Mouse (Mus musculus) forebrain, embryonic 10.5 days (tissue): ENCODE data around the gene Gm21760. TPM values are rescaled to one million over a fixed set of nuclear protein-coding genes. Genes with fewer than 3 reads are reported as not detected.
"Not testable (repeated sequence)": the region's sequence is repeated elsewhere in the genome, so short reads cannot be mapped to it uniquely, and the experiment has no call there.

ENCODE experiments used
- DNase-seq: peaks from one replicate; pipeline ENCODE4 v3.0.0-alpha.2; 2017; ENCODE audit warnings: low spot score; ENCODE audit errors: extremely low spot score
- H3K27ac ChIP-seq: fragments of 300-500 bp; sonication (generic); 2 replicates; pipeline ENCODE4 v1.5.1; 2016; ENCODE audit warnings: mild to moderate bottlenecking
- H3K27me3 ChIP-seq: fragments of 300-500 bp; sonication (generic); 2 replicates; pipeline ENCODE4 v1.6.1; 2016; ENCODE audit warnings: mild to moderate bottlenecking; ENCODE audit not compliant: poor library complexity, severe bottlenecking
- H3K36me3 ChIP-seq: fragments of 300-500 bp; sonication (generic); replicated peaks from 2 replicates; pipeline ENCODE4 v1.6.1; 2016; ENCODE audit warnings: mild to moderate bottlenecking, moderate library complexity
- H3K4me1 ChIP-seq: fragments of 300-500 bp; sonication (generic); 2 replicates; pipeline ENCODE4 v1.6.1; 2016
- H3K4me3 ChIP-seq: fragments of 300-500 bp; sonication (generic); 2 replicates; pipeline ENCODE4 v1.5.1; 2016; ENCODE audit warnings: mild to moderate bottlenecking, moderate library complexity
- H3K9me3 ChIP-seq: fragments of 300-500 bp; sonication (generic); 2 replicates; pipeline ENCODE4 v1.6.1; 2016; ENCODE audit warnings: mild to moderate bottlenecking, moderate library complexity
- WGBS: fragments of 180-500 bp; shearing (Covaris S2); methylation state at CpG from one replicate; pipeline ENCODE4 v1.1.7; 2016; 5-methylcytosine and 5-hydroxymethylcytosine counted together
- polyA plus RNA-seq: library from polyadenylated mRNA; unstranded; fragments of >200 nt; fragmentation: Nextera tagmentation; extraction: Ambion mirVana; gene quantifications from 2 replicates; pipeline ENCODE4 v1.2.1, GENCODE M21; 2016

Gene Gm21760
- not detected in 2 replicates for polyA plus RNA-seq

- not testable (repeated sequence) for H3K36me3 ChIP-seq, H3K4me1 ChIP-seq, H3K27me3 ChIP-seq, H3K27ac ChIP-seq, H3K9me3 ChIP-seq, DNase-seq, H3K4me3 ChIP-seq
- WGBS = no CpG with 5 or more reads among the region's 6 CpGs
These were observed at the start of gene Gm21760 for GRCm38 (mm10) chrY:80133479-80133878. TSS of gene Gm21760 (plus strand) at chrY:80133779.
